Mouse (Mus musculus) hindbrain, embryonic 11.5 days (tissue): Measurements from ENCODE around the gene Rev1. TPM values are rescaled to one million over a fixed set of nuclear protein-coding genes. Genes with fewer than 3 reads are reported as not detected.

Experiments used
- ATAC-seq: fragments of 200-750 bp; cut with Nextera tagmentation; 2 replicates; pipeline ENCODE4 v1.8.0; 2017; ENCODE audit warnings: mild to moderate bottlenecking, moderate TSS enrichment, moderate library complexity; ENCODE audit not compliant: low FRiP score
- DNase-seq: peaks from one replicate; pipeline ENCODE4 v3.0.0-alpha.2; 2015; ENCODE audit warnings: low spot score
- H3K27ac ChIP-seq: fragments of 300-500 bp; sonication (generic); 2 replicates; pipeline ENCODE4 v1.5.1; 2014; ENCODE audit warnings: mild to moderate bottlenecking, low read depth, low read length
- H3K27me3 ChIP-seq: fragments of 300-500 bp; sonication (generic); 2 replicates; pipeline ENCODE4 v1.6.1; 2014; ENCODE audit warnings: mild to moderate bottlenecking, low read length, moderate library complexity, mixed read lengths; ENCODE audit not compliant: control insufficient read depth, insufficient read depth
- H3K36me3 ChIP-seq: fragments of 300-500 bp; sonication (generic); 2 replicates; pipeline ENCODE4 v1.6.1; 2014; ENCODE audit warnings: mild to moderate bottlenecking, low read length, moderate library complexity, mixed read lengths; ENCODE audit not compliant: control insufficient read depth, insufficient read depth
- H3K4me1 ChIP-seq: fragments of 300-500 bp; sonication (generic); replicated peaks from 2 replicates; pipeline ENCODE4 v1.6.1; 2014; ENCODE audit warnings: low read length, mixed read lengths; ENCODE audit not compliant: control insufficient read depth, insufficient read depth
- H3K4me2 ChIP-seq: fragments of 300-500 bp; sonication (generic); replicated peaks from 2 replicates; pipeline ENCODE4 v1.6.1; 2014; ENCODE audit warnings: mild to moderate bottlenecking, low read depth, low read length
- H3K4me3 ChIP-seq: fragments of 300-500 bp; sonication (generic); 2 replicates; pipeline ENCODE4 v1.5.1; 2014; ENCODE audit warnings: low read depth, low read length
- H3K9ac ChIP-seq: fragments of 300-500 bp; sonication (generic); 2 replicates; pipeline ENCODE4 v1.6.1; 2014; ENCODE audit warnings: low read depth, low read length
- H3K9me3 ChIP-seq: fragments of 300-500 bp; sonication (generic); 2 replicates; pipeline ENCODE4 v1.6.1; 2016; ENCODE audit warnings: low read length; ENCODE audit not compliant: control insufficient read depth
- WGBS: fragments of 180-500 bp; shearing (Covaris S2); extraction: QIAGEN DNeasy Blood & Tissue Kit; methylation state at CpG from one replicate; pipeline ENCODE4 v1.1.7; 2014; 5-methylcytosine and 5-hydroxymethylcytosine counted together
- polyA plus RNA-seq: library from polyadenylated mRNA; unstranded; fragments of >200 nt; fragmentation: Nextera tagmentation; extraction: Ambion mirVana; gene quantifications from 2 replicates; pipeline ENCODE4 v1.2.1, GENCODE M21; 2014

Gene Rev1
- polyA plus RNA-seq, 1 experiment from 2014 or later, result 36.8 TPM

DNA sequence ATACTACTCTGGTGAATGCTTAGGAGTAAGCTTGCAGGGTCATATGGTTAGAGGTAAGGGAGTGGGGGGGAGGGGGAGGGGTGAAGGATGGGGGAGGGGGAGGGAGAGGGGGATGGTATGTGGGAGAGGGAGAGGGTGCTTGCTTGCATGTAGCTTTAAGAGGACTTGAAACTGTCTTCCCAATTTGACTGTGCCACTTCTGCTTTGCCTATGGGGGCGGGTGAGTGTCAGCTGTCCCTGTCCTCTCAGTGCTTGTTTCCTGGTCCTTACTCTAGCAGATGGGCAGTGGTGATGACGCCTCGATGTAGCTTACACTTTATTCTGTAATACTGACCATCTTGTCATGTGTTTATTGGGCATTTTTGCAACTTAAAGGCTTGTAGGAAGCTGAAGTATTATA lies 117.5 kb downstream of the Rev1 start:
- Histone ChIP-seq H3K36me3 (no peaks in the 10 kb centered on the region), H3K4me2 (no peak overlapping the region), H3K4me3 (no peak overlapping the region), H3K27me3 (no peaks in the 10 kb centered on the region), H3K4me1 (no peaks in the 10 kb centered on the region), H3K27ac (no peak overlapping the region), H3K9ac (no peak overlapping the region), H3K9me3 (no peaks in the 10 kb centered on the region)
- ATAC-seq (no peak), DNase-seq (no peak)
- 86% methylated on average over 3 of the region's 3 CpGs for WGBS

- no peak overlapping the region for H3K27ac ChIP-seq
- H3K4me3 ChIP-seq, result no peak overlapping the region
- no peaks in the 10 kb centered on the region for H3K27me3 ChIP-seq
- no peaks in the 10 kb centered on the region for H3K4me1 ChIP-seq
- H3K36me3 ChIP-seq, result no peaks in the 10 kb centered on the region
- WGBS, result 76% methylated on average over 6 of the region's 6 CpGs
- H3K9me3 ChIP-seq, result no peaks in the 10 kb centered on the region
- no peak overlapping the region for H3K9ac ChIP-seq
- no peak for ATAC-seq
- H3K4me2 ChIP-seq, result no peak overlapping the region
- no peak for DNase-seq
Measured at GRCm38 (mm10) chr1:38011647-38012046, 118.0 kb downstream of the Rev1 start.

DNA sequence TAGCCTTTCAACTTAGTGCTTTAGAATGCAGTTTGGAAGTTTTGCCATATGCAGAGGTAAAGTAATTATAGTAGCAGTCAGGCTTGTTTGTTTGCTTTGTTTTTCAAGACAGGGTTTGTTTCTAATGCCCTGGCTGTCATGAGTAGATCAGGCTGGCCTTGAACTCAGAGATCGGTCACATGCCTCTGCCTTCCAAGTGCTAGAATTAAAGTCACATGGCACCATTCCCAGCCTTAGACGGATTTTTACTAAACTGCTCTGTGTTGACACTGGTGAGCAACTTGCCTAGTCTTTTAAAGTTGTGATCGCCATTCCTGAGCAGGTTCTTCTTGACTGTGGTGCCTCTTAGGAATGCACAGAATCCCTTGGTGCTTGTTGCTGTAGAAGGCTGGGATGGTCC lies 122.9 kb downstream of the Rev1 start:
- no peak overlapping the region for H3K4me2 ChIP-seq
- WGBS, result 82% methylated on average over 3 of the region's 3 CpGs
- H3K36me3 ChIP-seq, result no peaks in the 10 kb centered on the region
- no peak overlapping the region for H3K9ac ChIP-seq
- H3K27me3 ChIP-seq, result no peaks in the 10 kb centered on the region
- no peak overlapping the region for H3K4me3 ChIP-seq
- H3K9me3 ChIP-seq, result no peaks in the 10 kb centered on the region
- ATAC-seq (no peak), DNase-seq (no peak)
- no peaks in the 10 kb centered on the region for H3K4me1 ChIP-seq
- no peak overlapping the region for H3K27ac ChIP-seq

DNA sequence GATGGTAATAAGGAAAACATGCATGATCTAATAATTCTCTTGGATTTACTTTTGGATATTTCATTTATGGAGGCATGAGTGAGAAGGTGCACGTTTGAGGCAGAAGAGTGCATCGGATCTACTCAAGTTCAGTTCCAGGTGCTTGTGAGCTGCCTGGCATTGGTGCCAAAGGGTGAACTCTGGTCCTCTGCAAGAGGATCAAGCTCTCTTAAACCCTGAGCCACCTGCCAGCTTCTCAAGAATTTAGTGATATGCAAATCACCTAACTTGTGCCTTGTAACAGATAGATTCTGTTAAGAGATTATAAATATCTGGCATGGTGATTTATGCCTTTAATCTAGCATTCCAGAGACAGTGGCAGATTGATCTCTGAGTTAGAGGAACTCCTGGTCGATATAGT lies 126.6 kb downstream of the Rev1 start:
- ATAC-seq (no peak), DNase-seq (no peak)
- Histone ChIP-seq H3K9me3 (no peaks in the 10 kb centered on the region), H3K27me3 (no peaks in the 10 kb centered on the region), H3K36me3 (no peaks in the 10 kb centered on the region), H3K27ac (no peak overlapping the region), H3K9ac (no peak overlapping the region), H3K4me1 (peaks cover 4% of the 10 kb centered on the region; the same call in 1 of the 2 replicates), H3K4me2 (no peak overlapping the region), H3K4me3 (no peak overlapping the region)
- 94% methylated on average over 3 of the region's 3 CpGs for WGBS

Other genes starting within 250 kb of the Rev1 start
- gene Mitd1, start 239.4 kb downstream of the Rev1 start, polyA plus RNA-seq, result 24.0 and 27.0 TPM in 2 replicates
- gene Mrpl30, start 239.3 kb downstream of the Rev1 start, polyA plus RNA-seq, result 243 and 247 TPM in 2 replicates
- gene Lyg2, start 213.3 kb downstream of the Rev1 start, polyA plus RNA-seq, result not detected in 2 replicates
- gene Lyg1, start 172.0 kb downstream of the Rev1 start, polyA plus RNA-seq, result not detected in 2 replicates
- gene Txndc9, start 131.9 kb downstream of the Rev1 start, polyA plus RNA-seq, result 188 TPM in 2 replicates
- 28.0 and 34.0 TPM in 2 replicates for gene Eif5b, start 131.8 kb downstream of the Rev1 start, polyA plus RNA-seq